Mouse (Mus musculus) neural tube, embryonic 13.5 days (tissue): ENCODE results near the gene Cdk8. TPM values are rescaled to one million over a fixed set of nuclear protein-coding genes. Genes with fewer than 3 reads are reported as not detected.

Experiments used
- ATAC-seq: fragments of 200-750 bp; cut with Nextera tagmentation; 2 replicates; pipeline ENCODE4 v1.8.0; 2017; ENCODE audit warnings: low read depth, mild to moderate bottlenecking, moderate TSS enrichment, moderate library complexity
- H3K27ac ChIP-seq: fragments of 300-500 bp; sonication (generic); replicated peaks from 2 replicates; pipeline ENCODE4 v1.5.1; 2015; ENCODE audit warnings: moderate library complexity, mild to moderate bottlenecking, inconsistent platforms
- H3K27me3 ChIP-seq: fragments of 300-500 bp; sonication (generic); 2 replicates; pipeline ENCODE4 v1.6.1; 2015; ENCODE audit warnings: mild to moderate bottlenecking, inconsistent platforms
- H3K36me3 ChIP-seq: fragments of 300-500 bp; sonication (generic); 2 replicates; pipeline ENCODE4 v1.6.1; 2015; ENCODE audit warnings: mild to moderate bottlenecking, inconsistent platforms
- H3K4me1 ChIP-seq: fragments of 300-500 bp; sonication (generic); replicated peaks from 2 replicates; pipeline ENCODE4 v1.6.1; 2015; ENCODE audit warnings: inconsistent platforms
- H3K4me2 ChIP-seq: fragments of 300-500 bp; sonication (generic); 2 replicates; pipeline ENCODE4 v1.6.1; 2015; ENCODE audit warnings: inconsistent platforms, mild to moderate bottlenecking, moderate library complexity
- H3K4me3 ChIP-seq: fragments of 300-500 bp; sonication (generic); 2 replicates; pipeline ENCODE4 v1.5.1; 2015; ENCODE audit warnings: mild to moderate bottlenecking, inconsistent platforms
- H3K9ac ChIP-seq: fragments of 300-500 bp; sonication (generic); 2 replicates; pipeline ENCODE4 v1.6.1; 2015; ENCODE audit warnings: moderate library complexity, mild to moderate bottlenecking, inconsistent platforms
- H3K9me3 ChIP-seq: fragments of 300-500 bp; sonication (generic); 2 replicates; pipeline ENCODE4 v1.6.1; 2016; ENCODE audit warnings: inconsistent platforms
- WGBS: fragments of 180-500 bp; shearing (Covaris S2); methylation state at CpG from one replicate; pipeline ENCODE4 v1.1.7; 2015; 5-methylcytosine and 5-hydroxymethylcytosine counted together
- polyA plus RNA-seq: library from polyadenylated mRNA; unstranded; fragments of >200 nt; fragmentation: Nextera tagmentation; extraction: Ambion mirVana; gene quantifications from 2 replicates; pipeline ENCODE4 v1.2.1, GENCODE M21; 2015

Cdk8 gene
- polyA plus RNA-seq, 1 experiment from 2014 or later, result 21.7 TPM

- no peak overlapping the region for H3K9ac ChIP-seq
- H3K4me1 ChIP-seq, result peaks cover 15% of the 10 kb centered on the region
- 98% methylated on average over 2 of the region's 2 CpGs for WGBS
- H3K36me3 ChIP-seq, result no peaks in the 10 kb centered on the region
- no peak overlapping the region for H3K27ac ChIP-seq
- no peak overlapping the region for H3K4me3 ChIP-seq
- H3K9me3 ChIP-seq, result no peaks in the 10 kb centered on the region
- no peak for ATAC-seq
- no peaks in the 10 kb centered on the region for H3K27me3 ChIP-seq
- H3K4me2 ChIP-seq, result no peak overlapping the region
Observed at GRCm38 (mm10) chr5:146240771-146241170, 9.7 kb downstream of the Cdk8 start.

GRCm38 (mm10) chr5:146241202-146241601 is 10.2 kb downstream of the Cdk8 start:
- Histone ChIP-seq H3K9me3 (no peaks in the 10 kb centered on the region), H3K27ac (no peak overlapping the region), H3K4me3 (no peak overlapping the region), H3K36me3 (no peaks in the 10 kb centered on the region), H3K4me2 (no peak overlapping the region), H3K4me1 (peaks cover 12% of the 10 kb centered on the region; the same call in 1 of the 2 replicates), H3K27me3 (no peaks in the 10 kb centered on the region), H3K9ac (no peak overlapping the region)
- ATAC-seq, result no peak
- WGBS, result over 99% methylated on average over 3 of the region's 3 CpGs

DNA sequence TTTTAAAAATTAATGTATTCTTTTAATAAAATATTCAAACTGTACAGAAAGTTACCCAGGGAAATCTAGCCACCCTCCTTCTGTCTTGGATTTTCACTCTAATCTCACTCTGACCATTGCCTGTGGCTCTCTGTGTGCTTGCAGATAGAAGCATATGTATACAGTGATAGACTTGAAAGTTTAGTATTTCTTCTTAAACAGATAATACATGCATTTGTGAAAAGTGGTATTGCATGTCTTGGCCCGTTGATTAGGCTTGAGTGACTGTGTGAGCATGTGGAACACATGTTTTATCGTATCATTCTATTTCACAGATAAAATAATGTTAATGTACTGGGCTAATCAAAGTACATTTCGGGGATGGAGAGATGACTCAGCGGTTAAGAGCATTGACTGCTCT is 14.2 kb downstream of the Cdk8 start:
- Histone ChIP-seq H3K9me3 (no peaks in the 10 kb centered on the region), H3K4me3 (no peak overlapping the region), H3K9ac (no peak overlapping the region), H3K27ac (no peak overlapping the region), H3K4me2 (no peak overlapping the region), H3K27me3 (no peaks in the 10 kb centered on the region), H3K4me1 (no peaks in the 10 kb centered on the region), H3K36me3 (no peaks in the 10 kb centered on the region)
- ATAC-seq, result no peak
- WGBS, result 95% methylated on average over 4 of the region's 4 CpGs

DNA sequence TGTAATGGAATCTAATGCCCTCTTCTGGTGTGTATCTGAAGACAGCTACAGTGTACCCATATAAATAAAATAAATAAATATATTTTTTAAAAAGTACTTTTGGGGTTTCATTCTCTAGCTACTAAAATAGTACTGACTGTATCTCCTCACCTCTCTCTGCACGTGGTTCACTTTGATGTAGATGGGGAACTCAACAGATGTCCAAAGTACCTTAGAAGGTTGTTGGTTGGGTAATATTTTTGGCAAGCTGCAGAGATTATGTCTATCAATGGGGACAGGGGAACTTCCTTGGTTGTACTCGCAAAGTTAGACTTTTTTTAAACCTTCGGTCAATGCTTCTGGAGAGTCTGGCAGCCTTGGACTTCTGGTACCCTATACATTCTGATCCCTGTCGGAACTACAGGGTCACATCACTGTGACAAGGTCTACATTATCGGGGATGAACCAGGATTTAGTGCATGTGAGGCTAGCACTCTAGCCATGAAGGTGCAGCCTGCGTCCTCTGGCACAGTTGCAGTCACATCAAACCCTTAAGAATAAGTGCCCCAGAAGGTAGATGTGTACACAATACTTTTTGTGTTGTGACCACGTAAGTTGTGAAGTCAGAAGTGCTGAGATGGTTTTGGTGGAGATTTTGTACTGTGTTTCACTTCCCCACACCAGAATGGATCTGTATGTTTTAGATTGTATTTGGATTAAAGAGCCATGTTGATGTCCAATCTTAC is 14.8 kb downstream of the Cdk8 start:
- no peaks in the 10 kb centered on the region for H3K27me3 ChIP-seq
- H3K4me3 ChIP-seq, result no peak overlapping the region
- no peaks in the 10 kb centered on the region for H3K9me3 ChIP-seq
- H3K9ac ChIP-seq, result no peak overlapping the region
- WGBS, result 92% methylated on average over 7 of the region's 7 CpGs
- no peak overlapping the region for H3K27ac ChIP-seq
- no peaks in the 10 kb centered on the region for H3K4me1 ChIP-seq
- no peaks in the 10 kb centered on the region for H3K36me3 ChIP-seq
- no peak for ATAC-seq
- no peak overlapping the region for H3K4me2 ChIP-seq

DNA sequence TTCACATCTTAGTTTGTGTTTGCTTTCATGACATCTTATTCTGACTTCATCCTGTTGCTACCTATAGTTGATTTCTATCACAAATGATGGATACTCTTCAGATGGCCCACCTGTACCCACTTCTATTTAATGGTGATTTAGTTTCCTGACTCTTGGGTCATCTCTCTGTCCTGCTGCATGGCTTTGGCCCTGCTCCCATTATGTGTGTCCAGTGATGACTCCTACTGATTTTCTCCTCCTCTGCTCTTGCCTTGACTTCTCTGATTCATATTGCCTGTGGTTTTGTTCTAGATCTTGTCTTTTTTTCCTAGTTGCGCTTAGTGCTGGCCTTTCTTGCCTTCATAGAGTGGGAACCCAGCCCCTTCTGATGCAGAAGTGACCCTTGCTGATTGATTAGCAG is 15.4 kb downstream of the Cdk8 start:
- Histone ChIP-seq H3K4me1 (no peaks in the 10 kb centered on the region), H3K9ac (no peak overlapping the region), H3K9me3 (no peaks in the 10 kb centered on the region), H3K27ac (no peak overlapping the region), H3K27me3 (no peaks in the 10 kb centered on the region), H3K4me3 (no peak overlapping the region), H3K36me3 (no peaks in the 10 kb centered on the region), H3K4me2 (no peak overlapping the region)
- 91% methylated on average over 1 of the region's 1 CpGs for WGBS
- no peak for ATAC-seq

DNA sequence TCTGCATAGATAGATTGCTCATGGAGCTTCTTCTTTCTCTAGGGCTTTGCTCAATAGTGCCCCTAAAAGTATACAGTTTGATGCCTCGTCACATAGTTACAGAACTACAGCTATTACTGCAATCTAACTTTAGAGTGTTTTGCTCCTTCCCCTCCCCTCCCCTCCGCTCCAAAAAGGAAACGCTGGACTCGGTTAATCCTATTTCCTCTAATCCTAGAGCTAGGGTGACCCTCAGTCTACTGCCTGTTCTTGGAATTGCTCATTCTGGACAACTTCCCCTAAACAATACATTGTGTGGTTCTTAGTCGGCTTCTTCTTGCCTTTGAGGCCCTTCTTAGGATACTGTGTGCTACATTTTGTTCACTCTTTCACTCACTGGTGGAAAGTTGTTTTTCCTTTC is 16.7 kb downstream of the Cdk8 start:
- H3K4me3 ChIP-seq, result no peak overlapping the region
- H3K4me2 ChIP-seq, result no peak overlapping the region
- H3K36me3 ChIP-seq, result no peaks in the 10 kb centered on the region
- no peak overlapping the region for H3K9ac ChIP-seq
- WGBS, result 78% methylated on average over 5 of the region's 5 CpGs
- H3K9me3 ChIP-seq, result no peaks in the 10 kb centered on the region
- H3K4me1 ChIP-seq, result no peaks in the 10 kb centered on the region
- H3K27me3 ChIP-seq, result no peaks in the 10 kb centered on the region
- ATAC-seq, result no peak
- no peak overlapping the region for H3K27ac ChIP-seq

- no peak overlapping the region for H3K9ac ChIP-seq
- ATAC-seq, result no peak
- H3K4me1 ChIP-seq, result no peaks in the 10 kb centered on the region
- H3K9me3 ChIP-seq, result no peaks in the 10 kb centered on the region
- H3K27ac ChIP-seq, result no peak overlapping the region
- no peak overlapping the region for H3K4me2 ChIP-seq
- no peaks in the 10 kb centered on the region for H3K36me3 ChIP-seq
- H3K27me3 ChIP-seq, result no peaks in the 10 kb centered on the region
- WGBS, result 85% methylated on average over 10 of the region's 10 CpGs
- no peak overlapping the region for H3K4me3 ChIP-seq
Observed at GRCm38 (mm10) chr5:146248746-146249145, 17.7 kb downstream of the Cdk8 start.

- Histone ChIP-seq H3K27ac (no peak overlapping the region), H3K9ac (no peak overlapping the region), H3K4me2 (no peak overlapping the region), H3K36me3 (no peaks in the 10 kb centered on the region), H3K9me3 (no peaks in the 10 kb centered on the region), H3K27me3 (no peaks in the 10 kb centered on the region), H3K4me3 (no peak overlapping the region), H3K4me1 (no peaks in the 10 kb centered on the region)
- 93% methylated on average over 12 of the region's 12 CpGs for WGBS
- no peak for ATAC-seq
Observed at GRCm38 (mm10) chr5:146250369-146251075, 19.5 kb downstream of the Cdk8 start.

DNA sequence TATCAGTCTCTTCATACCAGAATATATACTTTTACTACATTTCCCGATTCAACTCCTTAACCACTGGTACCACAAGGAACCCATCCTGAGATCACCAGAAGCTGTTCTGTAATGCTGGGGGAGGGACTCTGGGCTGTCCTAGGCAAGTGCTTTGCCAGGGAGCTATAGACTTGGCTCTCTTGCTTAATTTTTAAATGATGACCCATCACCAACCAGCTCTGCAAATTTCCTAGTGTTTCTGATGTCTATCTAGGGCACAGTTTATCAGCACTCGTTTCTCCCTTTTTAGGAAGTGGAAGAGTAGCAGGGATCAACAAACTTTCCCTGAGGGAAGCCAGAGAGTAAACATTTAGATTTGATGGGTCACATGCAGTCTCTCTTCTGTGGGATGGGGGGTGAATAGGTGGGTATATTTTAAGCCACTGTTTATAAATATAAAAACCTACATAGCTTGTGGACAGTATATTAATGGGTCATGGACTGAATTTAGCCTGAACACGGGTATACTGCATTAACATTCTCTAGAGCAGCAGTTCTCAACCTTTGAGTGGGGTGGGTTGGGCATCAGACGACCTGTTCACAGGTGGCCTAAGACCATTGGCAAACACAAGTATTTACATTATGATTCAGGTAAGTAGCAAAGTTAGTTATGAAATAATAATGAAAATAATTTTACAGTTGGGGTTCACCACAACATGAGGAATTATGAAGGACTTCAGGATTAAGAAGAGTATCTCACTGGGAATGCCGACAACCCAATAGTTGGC is 20.8 kb downstream of the Cdk8 start:
- Histone ChIP-seq H3K4me2 (no peak overlapping the region), H3K4me1 (no peaks in the 10 kb centered on the region), H3K4me3 (no peak overlapping the region), H3K27ac (no peak overlapping the region), H3K9me3 (no peaks in the 10 kb centered on the region), H3K27me3 (no peaks in the 10 kb centered on the region), H3K9ac (no peak overlapping the region), H3K36me3 (peaks cover 1% of the 10 kb centered on the region; the same call in 1 of the 2 replicates)
- ATAC-seq, result no peak
- 93% methylated on average over 5 of the region's 5 CpGs for WGBS

DNA sequence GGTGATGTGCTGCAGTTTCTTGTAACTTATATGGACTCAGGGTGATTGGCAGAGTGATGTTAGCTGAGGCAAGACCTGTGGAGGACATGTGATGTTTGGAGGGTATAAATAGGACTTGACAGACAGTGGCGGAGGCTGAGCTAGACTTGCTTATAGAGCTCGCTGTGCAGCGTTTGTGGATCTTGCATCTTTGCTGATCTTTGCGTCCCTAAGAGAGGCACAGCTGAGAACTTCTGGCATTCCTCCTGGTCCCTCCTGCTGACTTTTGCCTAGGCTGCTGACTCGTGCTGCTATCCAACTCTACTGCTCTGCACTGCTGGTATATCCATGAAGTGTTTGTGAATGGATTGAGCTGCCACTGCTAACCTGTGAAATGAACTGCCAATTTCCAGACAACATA is 22.6 kb downstream of the Cdk8 start:
- Histone ChIP-seq H3K27me3 (no peaks in the 10 kb centered on the region), H3K36me3 (peaks cover 13% of the 10 kb centered on the region), H3K27ac (no peak overlapping the region), H3K9ac (no peak overlapping the region), H3K4me1 (no peaks in the 10 kb centered on the region), H3K4me2 (no peak overlapping the region), H3K9me3 (no peaks in the 10 kb centered on the region), H3K4me3 (no peak overlapping the region)
- ATAC-seq, result no peak
- WGBS, result 81% methylated on average over 5 of the region's 5 CpGs

DNA sequence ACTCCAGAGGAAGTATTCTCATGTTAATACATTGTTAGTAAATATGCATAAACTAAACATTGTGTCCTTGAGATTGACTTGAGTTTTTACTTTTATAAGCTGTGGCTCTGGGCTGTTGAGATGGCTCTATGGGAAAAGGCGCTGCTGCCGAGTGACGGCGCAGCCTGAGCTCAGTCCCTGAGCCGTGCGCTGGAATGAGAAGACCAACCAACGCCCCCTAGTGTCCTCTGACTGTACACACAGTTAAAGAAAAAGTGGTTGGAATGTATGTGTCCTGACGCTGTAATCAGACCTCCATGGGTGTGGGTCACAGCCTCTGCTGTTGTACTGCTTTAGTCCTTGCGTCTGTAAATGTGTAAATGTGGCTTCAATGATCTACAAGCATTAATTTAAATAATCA is 29.0 kb downstream of the Cdk8 start:
- 62% methylated on average over 9 of the region's 9 CpGs for WGBS
- no peak overlapping the region for H3K27ac ChIP-seq
- H3K4me3 ChIP-seq, result no peak overlapping the region
- no peaks in the 10 kb centered on the region for H3K4me1 ChIP-seq
- H3K36me3 ChIP-seq, result peaks cover 36% of the 10 kb centered on the region
- H3K4me2 ChIP-seq, result no peak overlapping the region
- no peaks in the 10 kb centered on the region; the same call in 1 of the 2 replicates for H3K9me3 ChIP-seq
- no peaks in the 10 kb centered on the region for H3K27me3 ChIP-seq
- no peak for ATAC-seq
- no peak overlapping the region for H3K9ac ChIP-seq

DNA sequence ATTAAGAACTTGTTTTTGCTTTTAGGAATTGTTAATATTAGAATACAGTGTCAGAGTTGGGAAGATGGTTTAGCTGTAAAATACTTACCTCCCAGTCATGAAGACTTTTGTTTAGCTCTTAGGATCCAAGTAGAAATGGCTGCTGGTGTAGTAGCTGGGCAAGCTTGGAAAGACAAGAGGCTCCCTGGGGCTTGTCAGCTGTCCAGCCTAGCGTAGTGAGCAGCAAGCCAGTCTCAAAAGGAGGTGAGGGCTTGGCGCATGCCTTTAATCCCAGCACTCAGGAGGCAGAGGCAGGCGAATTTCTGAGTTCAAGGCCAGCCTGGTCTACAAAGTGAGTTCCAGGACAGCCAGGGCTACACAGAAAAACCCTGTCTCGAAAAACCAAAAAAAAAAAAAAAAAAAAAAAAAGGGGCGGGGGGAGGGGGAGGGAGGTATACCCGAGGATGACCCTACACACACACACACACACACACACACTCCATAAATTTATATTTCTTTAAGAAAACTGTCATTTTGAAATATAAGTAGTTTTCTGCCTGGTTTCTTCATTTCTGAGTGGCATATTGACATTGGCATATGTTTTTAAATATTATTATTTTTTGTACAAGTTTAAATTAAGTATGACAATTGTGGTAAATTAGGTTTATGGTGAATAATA is 35.0 kb downstream of the Cdk8 start:
- no peak for ATAC-seq
- Histone ChIP-seq H3K4me3 (no peak overlapping the region), H3K36me3 (peaks cover 15% of the 10 kb centered on the region), H3K4me2 (no peak overlapping the region), H3K4me1 (no peaks in the 10 kb centered on the region), H3K9ac (no peak overlapping the region), H3K27ac (no peak overlapping the region), H3K9me3 (no peaks in the 10 kb centered on the region; the same call in 1 of the 2 replicates), H3K27me3 (no peaks in the 10 kb centered on the region)
- 67% methylated on average over 5 of the region's 6 CpGs for WGBS
